Mouse (Mus musculus) midbrain, embryonic 10.5 days (tissue): ENCODE measurements around the gene Fbxo30. TPM values are rescaled to one million over a fixed set of nuclear protein-coding genes. Genes with fewer than 3 reads are reported as not detected.
"Not testable (repeated sequence)": the region's sequence is repeated elsewhere in the genome, so short reads cannot be mapped to it uniquely, and the experiment has no call there.

Experiments
- DNase-seq: peaks from one replicate; pipeline ENCODE4 v3.0.0-alpha.2; 2017; ENCODE audit warnings: low spot score
- H3K27ac ChIP-seq: fragments of 300-500 bp; sonication (generic); replicated peaks from 2 replicates; pipeline ENCODE4 v1.5.1; 2016; ENCODE audit warnings: mild to moderate bottlenecking
- H3K27me3 ChIP-seq: fragments of 300-500 bp; sonication (generic); 2 replicates; pipeline ENCODE4 v1.6.1; 2016; ENCODE audit warnings: low read depth, mild to moderate bottlenecking; ENCODE audit not compliant: poor library complexity, severe bottlenecking
- H3K36me3 ChIP-seq: fragments of 300-500 bp; sonication (generic); 2 replicates; pipeline ENCODE4 v1.6.1; 2016; ENCODE audit warnings: mild to moderate bottlenecking, moderate library complexity
- H3K4me1 ChIP-seq: fragments of 300-500 bp; sonication (generic); 2 replicates; pipeline ENCODE4 v1.6.1; 2016
- H3K4me3 ChIP-seq: fragments of 300-500 bp; sonication (generic); 2 replicates; pipeline ENCODE4 v1.5.1; 2016; ENCODE audit warnings: mild to moderate bottlenecking, moderate library complexity
- H3K9me3 ChIP-seq: fragments of 300-500 bp; sonication (generic); replicated peaks from 2 replicates; pipeline ENCODE4 v1.6.1; 2016; ENCODE audit warnings: mild to moderate bottlenecking
- WGBS: fragments of 180-500 bp; shearing (Covaris S2); methylation state at CpG from one replicate; pipeline ENCODE4 v1.1.7; 2016; 5-methylcytosine and 5-hydroxymethylcytosine counted together
- polyA plus RNA-seq: library from polyadenylated mRNA; unstranded; fragments of >200 nt; fragmentation: Nextera tagmentation; extraction: Ambion mirVana; gene quantifications from 2 replicates; pipeline ENCODE4 v1.2.1, GENCODE M21; 2016

The Fbxo30 gene
- 49.9 and 51.9 TPM in 2 replicates for polyA plus RNA-seq

GRCm38 (mm10) chr10:11280578-11281463 is at the start of gene Fbxo30:
TSS of gene Fbxo30 (plus strand) at chr10:11281330.
- peaks cover 15% of the 10 kb centered on the region for H3K4me1 ChIP-seq
- peaks cover 10% of the 10 kb centered on the region for H3K36me3 ChIP-seq
- no peaks in the 10 kb centered on the region for H3K27me3 ChIP-seq
- H3K9me3 ChIP-seq, result no peaks in the 10 kb centered on the region; the same call in 1 of the 2 replicates
- peak within 1 kb of the TSS; percentile 94 for H3K4me3 ChIP-seq
- peak; percentile 92 for DNase-seq
- under 1% methylated on average over 81 of the region's 93 CpGs for WGBS
- H3K27ac ChIP-seq, result peak within 1 kb of the TSS; percentile 99

DNA sequence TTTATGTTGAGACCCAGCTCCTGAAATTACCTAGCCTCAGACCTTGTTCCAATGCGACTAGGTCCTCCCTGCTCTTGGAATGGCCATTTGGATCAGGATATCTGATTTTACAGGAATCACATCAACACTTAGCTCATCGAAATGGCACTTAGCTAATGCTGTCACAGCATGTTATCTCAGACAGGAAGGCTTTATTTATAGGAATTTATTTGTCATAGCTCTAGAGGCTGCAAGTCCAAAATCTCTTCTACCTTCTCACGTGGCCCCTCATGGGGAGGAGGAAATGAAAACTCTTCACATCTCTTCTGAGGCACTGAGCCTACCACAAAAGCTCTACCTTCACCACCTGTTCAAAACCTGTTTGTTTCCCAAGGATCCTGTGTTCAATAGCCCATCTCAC is 47.9 kb upstream of the Fbxo30 start:
- no peak for DNase-seq
- Histone ChIP-seq H3K9me3 (no peaks in the 10 kb centered on the region), H3K27me3 (no peaks in the 10 kb centered on the region), H3K4me1 (peaks cover 7% of the 10 kb centered on the region), H3K4me3 (no peak overlapping the region), H3K36me3 (no peaks in the 10 kb centered on the region), H3K27ac (no peak overlapping the region)
- WGBS, result 78% methylated on average over 3 of the region's 3 CpGs

GRCm38 (mm10) chr10:11242988-11243387 is 38.1 kb upstream of the Fbxo30 start:
- not testable (repeated sequence) for H3K9me3 ChIP-seq, H3K4me3 ChIP-seq, H3K27me3 ChIP-seq, H3K36me3 ChIP-seq, H3K4me1 ChIP-seq, DNase-seq
- WGBS, result 62% methylated on average over 3 of the region's 3 CpGs
- H3K27ac ChIP-seq, result peak overlapping the region; percentile 52; the same call in 1 of the 2 replicates

DNA sequence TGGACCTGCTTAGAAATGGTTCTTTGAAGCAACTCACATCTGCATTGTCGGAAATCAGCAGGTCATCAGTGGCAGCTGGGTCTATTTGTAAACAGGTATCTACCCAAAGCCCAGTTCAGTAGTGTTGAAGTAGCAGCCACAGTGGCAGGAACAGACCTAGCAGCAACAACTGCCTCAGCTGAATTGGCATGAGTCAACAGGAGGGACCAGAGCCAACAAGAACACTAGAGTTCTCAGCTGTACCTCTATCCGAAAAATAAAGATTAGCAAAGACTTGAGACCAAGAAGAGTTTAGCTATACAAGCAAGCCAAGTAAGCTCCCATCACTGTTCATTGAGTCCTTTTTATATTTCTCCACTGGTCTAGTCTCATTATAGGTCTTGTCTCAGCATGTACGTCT is 32.9 kb upstream of the Fbxo30 start:
- H3K4me1 ChIP-seq, result peaks cover 5% of the 10 kb centered on the region
- H3K27me3 ChIP-seq, result no peaks in the 10 kb centered on the region
- no peak for DNase-seq
- no peaks in the 10 kb centered on the region for H3K36me3 ChIP-seq
- H3K4me3 ChIP-seq, result no peak overlapping the region
- H3K27ac ChIP-seq, result no peak overlapping the region
- H3K9me3 ChIP-seq, result no peaks in the 10 kb centered on the region
- WGBS, result 89% methylated on average over 3 of the region's 3 CpGs

DNA sequence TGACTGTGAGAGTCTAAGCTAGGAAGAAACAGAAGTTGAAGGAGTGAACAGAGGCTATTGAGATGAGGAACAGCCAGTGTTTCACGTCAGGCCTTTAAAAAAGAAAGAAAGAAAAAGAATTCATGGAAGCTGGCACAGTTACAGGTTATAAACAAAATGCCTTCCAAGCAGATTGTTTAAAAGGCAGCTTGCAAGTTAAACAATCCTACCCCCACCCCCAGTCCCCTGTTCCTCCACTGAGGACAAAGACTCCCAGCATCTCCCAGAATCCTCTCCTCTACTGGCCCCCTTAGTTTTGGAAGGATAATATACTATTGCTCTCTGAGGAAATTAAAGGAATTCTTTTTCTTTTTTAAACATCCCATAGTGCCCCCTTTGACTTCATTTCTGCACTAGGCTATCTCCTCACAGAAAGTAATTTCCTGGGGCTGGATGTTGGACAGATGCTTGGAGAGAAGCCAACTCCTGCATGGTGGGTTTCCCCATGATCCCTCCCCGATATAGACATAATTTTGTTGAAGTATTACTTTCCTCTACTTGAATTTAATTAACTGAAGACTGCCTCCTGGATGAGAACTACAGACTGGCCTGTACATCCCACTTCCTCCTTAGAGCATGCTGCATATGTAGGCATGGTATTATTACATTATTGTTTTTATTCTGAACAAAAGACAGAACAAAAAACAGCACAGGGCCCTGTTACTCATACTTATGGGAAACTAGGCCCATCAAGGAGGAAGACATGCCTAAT is 30.7 kb upstream of the Fbxo30 start:
- H3K4me3 ChIP-seq, result no peak overlapping the region
- H3K27ac ChIP-seq, result no peak overlapping the region
- no peak for DNase-seq
- no peaks in the 10 kb centered on the region for H3K27me3 ChIP-seq
- no peaks in the 10 kb centered on the region for H3K4me1 ChIP-seq
- 79% methylated on average over 2 of the region's 2 CpGs for WGBS
- no peaks in the 10 kb centered on the region for H3K9me3 ChIP-seq
- no peaks in the 10 kb centered on the region for H3K36me3 ChIP-seq

DNA sequence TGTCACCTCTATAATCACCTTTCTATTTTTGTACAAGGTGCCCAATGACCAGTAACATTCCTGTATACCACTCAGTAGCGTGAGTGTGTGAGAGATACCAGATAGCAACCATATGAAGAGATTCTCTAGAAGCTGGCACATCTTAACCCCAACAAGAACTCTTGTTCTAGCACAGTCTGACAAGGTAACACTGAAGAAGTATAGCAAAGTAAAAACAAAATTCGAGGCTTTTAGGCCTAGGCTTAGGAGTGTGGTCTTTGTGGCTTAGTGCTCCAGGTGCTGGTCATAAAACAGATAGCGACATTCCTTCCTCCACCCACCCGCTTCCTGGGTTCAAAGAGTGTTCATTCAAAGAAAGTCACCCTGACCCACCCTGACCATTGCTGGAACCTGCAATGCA is 27.5 kb upstream of the Fbxo30 start:
- not testable (repeated sequence) for H3K36me3 ChIP-seq, H3K27me3 ChIP-seq, H3K4me1 ChIP-seq, H3K27ac ChIP-seq, H3K4me3 ChIP-seq, DNase-seq, H3K9me3 ChIP-seq
- 87% methylated on average over 4 of the region's 4 CpGs for WGBS

GRCm38 (mm10) chr10:11260119-11260518 is 21.0 kb upstream of the Fbxo30 start:
- Histone ChIP-seq H3K4me3 (no peak overlapping the region), H3K9me3 (0 out of 2 replicates have a peak, but pooled peaks cover 3% of the 10 kb centered on the region), H3K4me1 (no peaks in the 10 kb centered on the region), H3K27ac (no peak overlapping the region), H3K27me3 (no peaks in the 10 kb centered on the region), H3K36me3 (no peaks in the 10 kb centered on the region)
- no peak for DNase-seq

DNA sequence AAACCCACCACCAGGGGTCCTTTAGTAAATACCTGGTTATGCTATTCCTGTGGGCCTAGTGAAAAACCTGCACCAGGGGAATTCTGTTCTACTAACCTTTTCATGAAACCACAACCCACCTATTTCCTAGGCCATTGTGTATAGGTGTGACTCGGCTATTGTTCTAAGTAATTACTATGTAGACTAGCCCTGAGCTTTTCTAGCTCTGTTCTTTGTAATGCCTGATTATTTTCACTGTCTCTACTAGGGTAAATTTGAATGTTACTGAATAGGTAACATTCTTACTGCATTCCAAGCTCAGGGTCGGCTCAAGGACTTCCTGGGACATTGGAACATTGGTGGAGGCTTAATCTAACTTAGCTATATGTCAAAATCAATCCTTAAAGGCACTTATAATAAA is 18.8 kb upstream of the Fbxo30 start:
- not testable (repeated sequence) for H3K27me3 ChIP-seq, H3K27ac ChIP-seq, H3K36me3 ChIP-seq, H3K4me3 ChIP-seq, H3K4me1 ChIP-seq, DNase-seq, H3K9me3 ChIP-seq
- 81% methylated on average over 2 of the region's 2 CpGs for WGBS

GRCm38 (mm10) chr10:11263795-11264194 is 17.3 kb upstream of the Fbxo30 start:
- H3K27me3 ChIP-seq, H3K9me3 ChIP-seq, DNase-seq, H3K4me1 ChIP-seq, H3K4me3 ChIP-seq, H3K36me3 ChIP-seq, H3K27ac ChIP-seq: not testable (repeated sequence)
- 92% methylated on average over 2 of the region's 2 CpGs for WGBS

DNA sequence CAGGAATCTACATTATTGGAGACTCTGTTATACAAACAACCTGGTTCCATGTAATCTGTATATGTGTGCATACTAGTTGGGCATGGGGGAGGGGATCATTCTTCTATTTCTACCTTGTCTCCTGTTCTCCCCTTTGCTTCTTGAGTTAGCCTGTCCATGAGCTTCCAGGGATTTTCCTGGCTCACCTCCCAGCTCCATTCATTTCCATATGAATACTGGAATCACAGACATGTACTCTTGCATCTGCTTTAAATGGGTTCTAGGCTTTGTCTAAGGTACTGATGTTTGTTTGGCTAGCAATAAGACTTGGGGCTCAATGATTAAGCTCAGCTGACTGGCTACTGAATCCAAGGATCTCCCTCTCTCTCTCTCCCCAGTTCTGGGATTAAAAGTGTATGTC is 12.0 kb upstream of the Fbxo30 start:
- DNase-seq, result no peak
- Histone ChIP-seq H3K4me1 (no peaks in the 10 kb centered on the region), H3K9me3 (no peaks in the 10 kb centered on the region), H3K27me3 (no peaks in the 10 kb centered on the region), H3K27ac (no peak overlapping the region), H3K36me3 (no peaks in the 10 kb centered on the region), H3K4me3 (no peak overlapping the region)

DNA sequence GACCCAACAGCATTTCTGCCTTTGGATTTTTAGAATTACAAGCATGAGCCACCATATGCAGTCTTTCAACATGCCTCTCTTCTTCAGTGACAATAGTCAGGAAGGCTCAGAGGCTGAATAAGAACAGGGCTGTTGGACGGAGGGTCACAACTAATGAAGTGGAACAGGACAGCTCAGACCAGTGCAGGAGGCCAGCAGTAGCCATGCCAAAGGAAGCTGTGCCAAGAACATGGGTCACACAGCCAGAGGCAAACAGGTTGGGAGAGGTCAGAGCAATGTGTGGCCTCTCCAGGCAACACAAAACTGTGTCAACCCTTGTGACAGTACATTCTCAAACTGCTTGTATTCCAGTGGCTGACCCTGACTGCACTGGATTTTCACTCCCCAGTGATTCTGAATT is 6.7 kb upstream of the Fbxo30 start:
- DNase-seq, result no peak
- H3K27me3 ChIP-seq, result no peaks in the 10 kb centered on the region
- H3K9me3 ChIP-seq, result no peaks in the 10 kb centered on the region
- no peak overlapping the region for H3K27ac ChIP-seq
- H3K36me3 ChIP-seq, result no peaks in the 10 kb centered on the region
- no peaks in the 10 kb centered on the region for H3K4me1 ChIP-seq
- 52% methylated on average over 1 of the region's 1 CpGs for WGBS
- no peak overlapping the region for H3K4me3 ChIP-seq

- H3K9me3 ChIP-seq, result no peaks in the 10 kb centered on the region; the same call in 1 of the 2 replicates
- peak overlapping the region; percentile 94 for H3K4me3 ChIP-seq
- peak overlapping the region; percentile 99 for H3K27ac ChIP-seq
- DNase-seq, result no peak
- no peaks in the 10 kb centered on the region for H3K27me3 ChIP-seq
- H3K4me1 ChIP-seq, result peaks cover 15% of the 10 kb centered on the region
- 12% methylated on average over 6 of the region's 6 CpGs for WGBS
- H3K36me3 ChIP-seq, result peaks cover 10% of the 10 kb centered on the region
These were observed 924 bp upstream of the Fbxo30 start for GRCm38 (mm10) chr10:11280235-11280577.
